Mouse (Mus musculus): ENCODE measurements around the gene St13.

The St13 gene

DNA sequence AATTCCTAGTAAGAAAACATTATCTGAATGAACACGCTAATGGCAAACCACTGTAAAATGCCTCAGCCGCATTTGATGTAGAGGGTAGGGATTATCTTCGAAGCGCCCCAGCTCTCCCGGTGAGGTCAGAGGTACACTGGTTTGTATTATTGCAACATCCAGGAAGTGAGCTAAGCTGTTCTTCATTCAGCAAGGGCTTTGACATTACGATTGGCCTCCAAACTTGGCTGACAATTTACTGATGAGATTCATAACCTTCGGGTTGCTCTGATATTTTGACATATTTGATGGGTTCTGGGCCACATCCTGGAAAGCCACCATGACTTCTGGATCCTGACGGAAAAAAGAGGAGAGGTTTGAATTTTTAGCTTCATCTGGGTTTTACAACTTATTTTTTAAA, 34.6 kb downstream of the St13 start:
- no peak for DNase-seq (ENCODE audit: low read depth, low spot score)

DNA sequence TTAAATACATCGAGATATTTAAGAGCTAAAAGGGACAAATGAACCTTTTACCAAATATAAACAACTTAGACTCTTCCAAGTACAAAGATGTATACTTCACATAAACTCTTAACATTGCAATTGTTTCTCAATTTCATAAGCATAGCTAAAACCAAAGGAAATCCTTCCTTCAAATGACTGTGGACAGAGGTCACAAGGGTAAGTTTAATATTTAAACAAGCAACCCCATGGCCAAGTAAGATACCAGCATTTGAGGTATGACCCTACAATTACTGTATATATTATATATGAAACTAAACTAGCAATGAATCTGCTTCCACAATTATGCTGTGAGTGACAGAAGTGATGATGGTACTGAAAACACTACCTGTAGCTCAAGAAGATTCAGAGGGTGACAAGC, 35.6 kb downstream of the St13 start:
- no peak for DNase-seq (ENCODE audit: low read depth, low spot score)

- DNase-seq (ENCODE audit: low read depth, low spot score), result no peak
These were observed 37.4 kb downstream of the St13 start for GRCm38 (mm10) chr15:81362501-81362900.

- DNase-seq (ENCODE audit: low read depth, low spot score), result no peak
These were observed 38.4 kb downstream of the St13 start for GRCm38 (mm10) chr15:81361417-81362015.

- no peak for DNase-seq (ENCODE audit: low read depth, low spot score)
These were observed 38.9 kb downstream of the St13 start for GRCm38 (mm10) chr15:81361022-81361404.

DNA sequence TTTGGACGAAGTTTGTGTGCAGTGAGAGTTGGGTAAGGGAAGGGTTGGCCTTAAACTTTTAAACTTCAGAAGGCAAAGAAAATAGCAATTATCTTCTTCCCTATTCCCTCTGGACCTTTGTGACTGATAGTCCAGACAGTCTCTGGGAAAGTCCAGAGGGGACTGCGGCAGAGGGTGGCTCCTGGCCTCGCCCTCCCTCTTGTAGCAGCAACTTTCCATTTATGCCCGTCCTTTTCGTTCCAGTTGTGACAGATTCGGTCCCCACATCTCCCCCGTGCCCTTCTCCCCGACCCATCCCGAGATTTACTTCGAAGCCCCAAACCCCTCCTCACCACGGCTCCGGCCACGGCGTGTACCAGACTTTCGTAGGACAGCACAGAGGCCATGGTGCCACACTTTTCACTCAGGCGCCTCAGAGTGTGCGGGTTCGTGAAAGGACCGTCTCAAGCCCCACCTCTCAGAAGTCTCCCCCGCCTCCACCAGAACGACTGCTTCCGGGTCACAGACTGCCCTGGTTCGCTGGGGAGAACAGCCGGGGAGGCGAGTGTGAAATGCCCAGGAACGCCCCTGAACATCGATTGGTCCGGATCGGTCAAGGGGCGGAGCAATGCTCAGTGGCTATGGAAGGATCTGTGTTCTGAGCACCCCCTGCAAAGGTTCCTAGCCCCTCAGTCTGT, 39.4 kb downstream of the St13 start, which contains the start of gene Slc25a17:
TSS of gene Slc25a17 (minus strand) at position 468 of the 677 bp plus-strand sequence.
- peak; percentile 98 for DNase-seq (ENCODE audit: low read depth, low spot score)

DNA sequence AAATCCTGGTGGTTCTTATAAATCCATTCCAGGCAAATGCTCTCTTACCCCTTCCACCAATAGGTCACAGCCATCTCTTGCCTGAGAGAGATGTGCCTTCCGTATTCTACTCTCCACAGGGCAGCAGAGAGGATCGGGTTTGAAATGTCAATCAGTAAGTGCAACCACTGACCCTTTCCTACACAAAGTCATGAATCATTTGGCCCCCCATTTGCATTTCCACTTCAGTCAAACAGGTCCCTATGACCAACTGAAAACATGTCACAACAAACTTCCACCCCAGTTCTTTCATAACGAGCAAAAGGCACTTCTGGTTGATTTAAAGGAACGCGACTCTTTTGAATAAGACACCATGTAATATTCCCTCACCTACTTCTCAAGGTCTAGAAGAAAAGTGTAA, 40.5 kb downstream of the St13 start:
- DNase-seq (ENCODE audit: low read depth, low spot score), result no peak

GRCm38 (mm10) chr15:81358943-81359342, 40.9 kb downstream of the St13 start:
- no peak for DNase-seq (ENCODE audit: low read depth, low spot score)

GRCm38 (mm10) chr15:81356946-81357345, 42.9 kb downstream of the St13 start:
- no peak for DNase-seq (ENCODE audit: low read depth, low spot score)

- DNase-seq (ENCODE audit: low read depth, low spot score), result peak; percentile 78
These were observed 44.6 kb downstream of the St13 start for GRCm38 (mm10) chr15:81355146-81355761.

- no peak for DNase-seq (ENCODE audit: low read depth, low spot score)
These were observed 47.2 kb downstream of the St13 start for GRCm38 (mm10) chr15:81352638-81353037.

- DNase-seq (ENCODE audit: low read depth, low spot score), result no peak
These were observed 49.5 kb downstream of the St13 start for GRCm38 (mm10) chr15:81350401-81350800.

GRCm38 (mm10) chr15:81348366-81348765, 51.5 kb downstream of the St13 start:
- no peak for DNase-seq (ENCODE audit: low read depth, low spot score)

- no peak for DNase-seq (ENCODE audit: low read depth, low spot score)
These were observed 52.4 kb downstream of the St13 start for GRCm38 (mm10) chr15:81347466-81347865.

DNA sequence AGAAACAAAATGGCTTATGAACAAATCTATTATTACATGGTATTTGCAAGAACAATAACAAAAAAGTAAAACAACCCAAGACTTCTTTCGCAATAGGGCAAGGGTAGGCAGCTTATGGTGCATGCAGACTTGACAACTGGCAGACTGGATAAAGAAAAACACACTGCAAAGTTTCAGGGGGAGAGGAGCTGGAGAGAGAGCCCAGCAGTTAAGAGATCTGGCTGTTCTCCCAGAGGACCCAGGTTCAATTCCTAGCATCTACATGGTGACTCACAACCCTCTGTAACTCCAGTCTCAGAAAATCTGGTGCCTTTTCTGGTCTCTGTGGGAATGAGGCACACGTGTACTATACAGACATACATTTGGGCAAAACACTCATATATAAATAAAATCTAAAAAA, 58.5 kb downstream of the St13 start:
- no peak for DNase-seq (ENCODE audit: low read depth, low spot score)

- no peak for DNase-seq (ENCODE audit: low read depth, low spot score)
These were observed 60.7 kb downstream of the St13 start for GRCm38 (mm10) chr15:81339158-81339557.

- DNase-seq (ENCODE audit: low read depth, low spot score), result no peak
These were observed 63.4 kb downstream of the St13 start for GRCm38 (mm10) chr15:81336466-81336865.

DNA sequence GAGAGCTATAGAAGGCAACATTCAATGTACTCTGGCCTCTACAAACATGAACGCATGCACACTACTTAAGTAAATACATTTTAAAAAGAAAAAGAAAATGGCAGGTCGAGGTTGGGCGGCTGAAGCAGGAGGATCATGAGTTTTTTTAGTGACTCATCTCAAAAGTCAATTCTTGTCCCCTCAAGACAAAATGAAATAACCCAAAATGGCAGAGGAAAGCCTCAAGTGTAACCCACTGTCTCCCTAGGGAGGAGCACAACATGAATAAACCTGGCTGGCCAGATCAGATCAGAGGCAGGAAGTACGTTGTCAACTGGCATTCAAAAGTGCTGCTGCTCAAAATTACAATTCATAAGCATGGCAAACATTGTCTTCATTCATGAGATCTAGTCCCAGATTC, 67.4 kb downstream of the St13 start:
- no peak for DNase-seq (ENCODE audit: low read depth, low spot score)

DNA sequence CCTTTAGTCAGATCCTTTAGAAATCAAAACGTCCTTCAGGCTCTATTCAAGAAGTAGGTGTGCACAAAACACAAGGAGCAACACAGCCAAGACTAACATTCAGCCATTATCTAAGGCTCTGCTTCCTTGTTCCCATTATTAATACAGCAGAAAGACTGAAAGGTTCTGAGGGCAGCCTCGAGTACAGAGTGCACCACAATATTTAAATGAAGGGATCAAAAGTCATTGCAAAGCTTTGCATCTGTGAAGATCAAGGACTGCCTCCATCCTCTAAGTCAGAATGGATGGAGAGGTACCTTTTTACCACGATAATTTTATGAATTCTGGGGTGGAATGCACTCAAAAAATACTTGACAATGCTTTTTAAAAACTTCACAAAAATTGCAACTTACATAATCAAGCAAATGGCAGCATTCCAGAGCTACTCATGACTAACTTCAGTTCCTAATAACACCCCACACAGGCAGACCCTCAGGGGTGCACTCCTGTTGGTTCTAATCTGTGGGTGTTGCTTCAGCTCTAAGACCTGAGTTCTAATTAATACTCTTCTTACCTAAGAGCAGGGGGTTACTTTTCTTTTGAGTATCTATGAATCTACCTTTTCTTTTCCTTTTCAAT, 69.0 kb downstream of the St13 start:
- no peak for DNase-seq (ENCODE audit: low read depth, low spot score)

DNA sequence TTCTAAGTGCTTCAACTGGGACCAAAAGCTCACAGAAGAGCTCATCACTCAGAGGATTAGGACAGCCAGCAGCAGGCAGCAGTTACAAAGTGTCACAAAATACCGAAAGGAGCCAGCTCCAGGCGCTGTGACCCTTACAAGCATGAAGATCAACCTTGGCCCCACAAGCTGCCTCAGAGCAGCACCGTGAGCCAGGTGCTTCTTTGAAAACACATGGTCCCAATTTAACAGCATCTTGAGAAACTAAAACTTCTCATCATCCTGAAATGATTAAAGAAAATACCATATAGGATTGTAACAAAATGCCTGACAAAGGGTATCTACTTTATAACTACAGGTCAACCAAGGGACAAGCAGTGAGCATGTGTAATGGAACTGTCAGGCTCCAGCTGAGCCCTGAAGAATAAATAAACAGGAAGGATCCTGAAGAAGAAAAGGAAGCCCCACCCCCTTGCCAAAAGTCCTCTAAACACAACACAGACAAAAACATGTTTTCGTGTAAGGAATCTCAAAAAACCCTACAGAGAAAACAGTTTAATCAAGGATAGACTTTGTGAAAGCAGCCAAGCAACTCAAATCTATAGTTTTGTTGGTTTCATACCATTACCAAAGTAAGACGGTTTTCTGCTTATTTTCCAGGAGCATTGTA, 70.0 kb downstream of the St13 start:
- peak; percentile 55 for DNase-seq (ENCODE audit: low read depth, low spot score)

GRCm38 (mm10) chr15:81327501-81327900, 72.4 kb downstream of the St13 start:
- DNase-seq (ENCODE audit: low read depth, low spot score), result no peak

GRCm38 (mm10) chr15:81324979-81325378, 74.9 kb downstream of the St13 start:
- no peak for DNase-seq (ENCODE audit: low read depth, low spot score)

All from R1 (cell line).